Mouse (Mus musculus): ENCODE data around the gene Os9.

- TF ChIP-seq POLR2AphosphoS5 (IDR thresholded peaks at IDR 0.05; ENCODE audit: insufficient replicate concordance, low read depth, low read length) = no peak
- TF ChIP-seq CTCF (IDR thresholded peaks at IDR 0.05; ENCODE audit: low read depth, low read length) = no peak
- no peak for TF ChIP-seq GATA2 (IDR thresholded peaks at IDR 0.05; ENCODE audit: borderline replicate concordance, low read depth, low read length)
Observed at GRCm38 (mm10) chr10:127114408-127114807, 6.5 kb downstream of the Os9 start.
